ENCODE assay signal across 7 mouse cellular contexts in genomic region chr8:79294610-79295275, GRCm38 (mm10). TPM values are rescaled to one million over a fixed set of nuclear protein-coding genes. Genes with fewer than 3 reads are reported as not detected.
DNase-seq lines count a peak whose midpoint lies in the region; ATAC-seq lines count a peak whose summit lies in the region.

Gene Mmaa (minus strand): TSS chr8:79294937.

- peak within 1 kb of the TSS; percentile 74 for H3K4me2 ChIP-seq in limb, embryonic 11.5 days (ENCODE audit: low read depth, severe bottlenecking)
- H3K4me2 ChIP-seq in midbrain, embryonic 14.5 days (ENCODE audit: low read length), result peak within 1 kb of the TSS; percentile 84

- H3K36me3 ChIP-seq in embryonic facial prominence, embryonic 10.5 days (replicated peaks), result no peaks in the 10 kb centered on the region
- H3K36me3 ChIP-seq in limb, embryonic 11.5 days (ENCODE audit: control insufficient read depth, insufficient read depth, low read length), result no peaks in the 10 kb centered on the region
- H3K36me3 ChIP-seq in midbrain, embryonic 14.5 days (ENCODE audit: control insufficient read depth, insufficient read depth, low read length), result no peaks in the 10 kb centered on the region

- no peaks in the 10 kb centered on the region for H3K9me3 ChIP-seq in embryonic facial prominence, embryonic 10.5 days
- H3K9me3 ChIP-seq in limb, embryonic 11.5 days (ENCODE audit: control insufficient read depth, low read length), result no peaks in the 10 kb centered on the region
- no peaks in the 10 kb centered on the region for H3K9me3 ChIP-seq in midbrain, embryonic 14.5 days (ENCODE audit: control insufficient read depth, low read length)

- peak within 1 kb of the TSS; percentile 74 for H3K4me3 ChIP-seq in embryonic facial prominence, embryonic 10.5 days
- peak within 1 kb of the TSS; percentile 49 for H3K4me3 ChIP-seq in limb, embryonic 11.5 days (ENCODE audit: low read depth, low read length)
- H3K4me3 ChIP-seq in midbrain, embryonic 14.5 days (replicated peaks; ENCODE audit: low read depth, low read length), result peak within 1 kb of the TSS; percentile 68

- H3K9ac ChIP-seq in limb, embryonic 11.5 days (ENCODE audit: low read length), result peak within 1 kb of the TSS; percentile 87
- H3K9ac ChIP-seq in midbrain, embryonic 14.5 days (replicated peaks; ENCODE audit: low read length), result peak within 1 kb of the TSS; percentile 84

- no peaks in the 10 kb centered on the region for H3K27me3 ChIP-seq in embryonic facial prominence, embryonic 10.5 days (replicated peaks; ENCODE audit: low read depth, poor library complexity, severe bottlenecking)
- H3K27me3 ChIP-seq in limb, embryonic 11.5 days (ENCODE audit: control insufficient read depth, insufficient read depth, low read length), result no peaks in the 10 kb centered on the region
- H3K27me3 ChIP-seq in midbrain, embryonic 14.5 days (ENCODE audit: control insufficient read depth, insufficient read depth, low read length), result no peaks in the 10 kb centered on the region

- peak within 1 kb of the TSS; percentile 98 for H3K27ac ChIP-seq in embryonic facial prominence, embryonic 10.5 days (replicated peaks)
- H3K27ac ChIP-seq in limb, embryonic 11.5 days (replicated peaks; ENCODE audit: low read depth, low read length), result peak within 1 kb of the TSS; percentile 92
- H3K27ac ChIP-seq in midbrain, embryonic 14.5 days (replicated peaks; ENCODE audit: low read depth, low read length), result peak within 1 kb of the TSS; percentile 93

- ATAC-seq in limb, embryonic 11.5 days (ENCODE audit: insufficient number of reproducible peaks, low FRiP score, low TSS enrichment, low read depth), result peak; percentile 97
- peak; percentile 98 for ATAC-seq in midbrain, embryonic 14.5 days (ENCODE audit: low FRiP score, low TSS enrichment)

- DNase-seq in adrenal gland, postnatal 10 days, result peak; percentile 98
- DNase-seq in embryonic facial prominence, embryonic 10.5 days (ENCODE audit: low spot score), result peak; percentile 99
- peak; percentile 100 for DNase-seq in heart, adult 11 months
- peak; percentile 97 for DNase-seq in kidney, adult 18-20 months
- DNase-seq in limb, embryonic 11.5 days (ENCODE audit: low spot score), result peak; percentile 97
- peak; percentile 100 for DNase-seq in midbrain, embryonic 14.5 days
- DNase-seq in spleen, adult 18-20 months, result peak; percentile 97

- WGBS in embryonic facial prominence, embryonic 10.5 days, result under 1% methylated on average over 74 of the region's 74 CpGs
- under 1% methylated on average over 64 of the region's 74 CpGs for WGBS in limb, embryonic 11.5 days
- WGBS in midbrain, embryonic 14.5 days, result under 1% methylated on average over 67 of the region's 74 CpGs

- H3K4me1 ChIP-seq in embryonic facial prominence, embryonic 10.5 days, result peaks cover 23% of the 10 kb centered on the region
- H3K4me1 ChIP-seq in limb, embryonic 11.5 days (ENCODE audit: control insufficient read depth, insufficient read depth, low read length), result peaks cover 8% of the 10 kb centered on the region; the same call in 1 of the 2 replicates
- H3K4me1 ChIP-seq in midbrain, embryonic 14.5 days (ENCODE audit: control insufficient read depth, insufficient read depth, low read length), result peaks cover 17% of the 10 kb centered on the region

RNA-seq across cellular contexts. Expression of gene Mmaa, which starts in this region (rescaled TPM):
- 10 to 100 TPM; 27.5 to 32.3 TPM for total RNA-seq in adrenal gland, postnatal 10 days (2021)
- polyA plus RNA-seq in embryonic facial prominence, embryonic 10.5 days (2016; fragmentation: Nextera tagmentation; extraction: Ambion mirVana), result 8.0 and 9.6 TPM in 2 replicates
- polyA plus RNA-seq in limb, embryonic 11.5 days (2014; fragmentation: Nextera tagmentation; extraction: Ambion mirVana), result 12.5 and 12.7 TPM in 2 replicates
- 17.9 and 18.0 TPM in 2 replicates for polyA plus RNA-seq in midbrain, embryonic 14.5 days (2014; fragmentation: Nextera tagmentation; extraction: Ambion mirVana)

Comparison
In these comparisons a context has a peak if more than half of its experiments do, and no peak if none do; other contexts are left out.
1. Peak in every context shown above with its lines: DNase-seq, ATAC-seq, H3K4me3 ChIP-seq and H3K27ac ChIP-seq.